ENCODE assay signal across 16 mouse cellular contexts in genomic region chr7:74279356-74279755, GRCm38 (mm10).
"Had no signal": no experiment of that assay in that cellular context is flagged by ENCODE, and none has a peak within 500 bp of the region (broad histone marks: within the 10 kb centered on the region; RNA-seq: fewer than 3 reads in every experiment).

No protein-coding gene starts in this region.

- H3K4me2 ChIP-seq: neural tube, embryonic 13.5 days; neural tube, embryonic 15.5 days; stomach, embryonic 15.5 days had no signal

- H3K9ac ChIP-seq: neural tube, embryonic 13.5 days; neural tube, embryonic 15.5 days; stomach, embryonic 15.5 days had no signal

- DNase-seq: retina, postnatal 1 day; right cerebral cortex, adult 18-20 months; right cerebral cortex, postnatal 14 days; right cerebral cortex, postnatal 25 days; right cerebral cortex, postnatal 4 days; spleen, adult 18-20 months; thymus, adult 18-20 months; thymus, adult 2 months; thymus, postnatal 14 days; thymus, postnatal 25 days; thymus, postnatal 36 days; thymus, postnatal 4 days had no signal

- H3K27ac ChIP-seq: neural tube, embryonic 13.5 days; neural tube, embryonic 15.5 days; stomach, embryonic 15.5 days; stomach, postnatal 0 days had no signal

- H3K9me3 ChIP-seq: neural tube, embryonic 13.5 days; neural tube, embryonic 15.5 days; stomach, embryonic 15.5 days had no signal

- H3K27me3 ChIP-seq: neural tube, embryonic 13.5 days; neural tube, embryonic 15.5 days; stomach, embryonic 15.5 days had no signal

- H3K4me1 ChIP-seq: neural tube, embryonic 13.5 days; stomach, embryonic 15.5 days had no signal

- H3K36me3 ChIP-seq: neural tube, embryonic 13.5 days; neural tube, embryonic 15.5 days; stomach, embryonic 15.5 days had no signal

- H3K4me3 ChIP-seq: neural tube, embryonic 13.5 days; neural tube, embryonic 15.5 days; stomach, embryonic 15.5 days had no signal
